Mouse (Mus musculus) thymus, adult 2 months (tissue): ENCODE measurements around the gene Gm43518.

ENCODE experiments used
- CTCF ChIP-seq: fragments of 200-500 bp; IDR thresholded peaks from 2 replicates; pipeline ENCODE4 v1.5.1; 2012; ENCODE audit warnings: mild to moderate bottlenecking, control low read depth, low read length, moderate library complexity, borderline replicate concordance; ENCODE audit not compliant: control insufficient read depth, poor library complexity, insufficient read depth; ENCODE audit errors: extremely low read depth
- POLR2A ChIP-seq: fragments of 200-500 bp; IDR thresholded peaks from 2 replicates; pipeline ENCODE4 v1.6.1; 2012; ENCODE audit warnings: mild to moderate bottlenecking, low read length, control low read depth, moderate library complexity; ENCODE audit not compliant: control insufficient read depth, poor library complexity, insufficient read depth; ENCODE audit errors: extremely low read depth

DNA sequence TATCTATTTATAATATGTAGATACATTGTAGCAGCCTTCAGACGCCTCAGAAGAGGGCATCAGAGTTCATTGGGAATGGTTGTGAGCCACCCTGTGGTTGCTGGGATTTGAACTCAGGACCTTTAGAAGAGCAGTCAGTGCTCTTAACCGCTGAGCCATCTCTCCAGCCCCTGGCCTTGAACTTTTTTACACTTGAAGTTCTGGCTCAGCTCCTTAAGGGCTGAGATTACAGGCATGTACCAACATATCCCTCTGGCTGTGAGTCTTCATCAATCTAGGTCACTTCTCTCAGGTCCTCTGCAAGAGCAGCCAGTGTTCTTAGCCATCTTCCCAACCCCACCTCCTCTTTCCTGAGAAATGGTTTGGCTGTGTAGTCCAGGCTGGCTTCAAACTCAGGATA, 36.9 kb upstream of the Gm43518 start:
- TF ChIP-seq CTCF (no peak), POLR2A (no peak)
